Mouse (Mus musculus) CH12.LX (cell line): Measurements from ENCODE around the gene Nlrp9b.

ENCODE experiments used
- CHD1 ChIP-seq: IDR thresholded peaks from 2 replicates; pipeline ENCODE4 v1.6.1; 2012; ENCODE audit warnings: low read depth, low read length, improper control_type of control experiment, inconsistent platforms
- CTCF ChIP-seq, 2 experiments: IDR thresholded peaks in 1 of 2; conservative IDR thresholded peaks in 1 of 2; 2 replicates each; pipeline ENCODE4 v1.5.1; 2011 to 2012; ENCODE audit warnings: low read depth in 2 of 2, low read length in 2 of 2, improper control_type of control experiment in 1 of 2, inconsistent platforms in 1 of 2, mild to moderate bottlenecking in 1 of 2, moderate library complexity in 1 of 2
- E2F4 ChIP-seq: IDR thresholded peaks from 2 replicates; pipeline ENCODE4 v1.6.1; 2011; ENCODE audit warnings: low read depth, low read length, improper control_type of control experiment; ENCODE audit not compliant: insufficient replicate concordance
- EP300 ChIP-seq: IDR thresholded peaks from 2 replicates; pipeline ENCODE4 v1.6.1; 2011; ENCODE audit warnings: low read length, improper control_type of control experiment
- HCFC1 ChIP-seq: IDR thresholded peaks from 2 replicates; pipeline ENCODE4 v1.6.1; 2012; ENCODE audit warnings: low read depth, mild to moderate bottlenecking, inconsistent platforms, low read length, improper control_type of control experiment
- IRF4 ChIP-seq: IDR thresholded peaks from 2 replicates; pipeline ENCODE4 v1.6.1; 2014; ENCODE audit warnings: low read depth, mild to moderate bottlenecking, inconsistent platforms, low read length, improper control_type of control experiment
- MAX ChIP-seq: IDR thresholded peaks from 2 replicates; pipeline ENCODE4 v1.6.1; 2011; ENCODE audit warnings: low read length, improper control_type of control experiment
- POLR2A ChIP-seq: IDR thresholded peaks from 2 replicates; pipeline ENCODE4 v1.6.1; 2011; ENCODE audit warnings: low read depth, mild to moderate bottlenecking, improper control_type of control experiment, low read length
- SMC3 ChIP-seq: IDR thresholded peaks from 2 replicates; pipeline ENCODE4 v1.6.1; 2011; ENCODE audit warnings: low read depth, low read length, improper control_type of control experiment
- TCF12 ChIP-seq: IDR thresholded peaks from 2 replicates; pipeline ENCODE4 v1.6.1; 2014; ENCODE audit warnings: low read depth, mild to moderate bottlenecking, inconsistent platforms, low read length, improper control_type of control experiment
- UBTF ChIP-seq: IDR thresholded peaks from 2 replicates; pipeline ENCODE4 v1.6.1; 2012; ENCODE audit warnings: low read depth, mild to moderate bottlenecking, inconsistent platforms, low read length, improper control_type of control experiment, moderate library complexity
- ZKSCAN1 ChIP-seq: IDR thresholded peaks from 2 replicates; pipeline ENCODE4 v1.6.1; 2012; ENCODE audit warnings: low read depth, inconsistent platforms, low read length, improper control_type of control experiment, borderline replicate concordance
- ZMIZ1 ChIP-seq: IDR thresholded peaks from 2 replicates; pipeline ENCODE4 v1.6.1; 2012; ENCODE audit warnings: low read depth, mild to moderate bottlenecking, inconsistent platforms, low read length, improper control_type of control experiment

- TF ChIP-seq EP300 (no peak), MAX (no peak), E2F4 (no peak), HCFC1 (no peak), CTCF (conservative IDR thresholded peaks at IDR 0.05 in 1 of 2, IDR thresholded peaks at IDR 0.05 in 1 of 2; ENCODE audit: low read depth in 2 of 2, low read length in 2 of 2) (no peak), UBTF (no peak), SMC3 (no peak), POLR2A (no peak), TCF12 (no peak), ZMIZ1 (no peak), IRF4 (no peak), ZKSCAN1 (no peak), CHD1 (no peak)
Measured at GRCm38 (mm10) chr7:19953054-19953453, 38.2 kb upstream of the Nlrp9b start.
